Mouse (Mus musculus) heart, embryonic 15.5 days (tissue): ENCODE results near the gene Alad. TPM values are rescaled to one million over a fixed set of nuclear protein-coding genes. Genes with fewer than 3 reads are reported as not detected.

ENCODE experiments used
- ATAC-seq: fragments of 200-750 bp; cut with Nextera tagmentation; replicated peaks from 2 replicates; pipeline ENCODE4 v1.8.0; 2017; ENCODE audit warnings: low read depth, moderate TSS enrichment; ENCODE audit not compliant: insufficient number of reproducible peaks, insufficient read depth, low FRiP score
- H3K27ac ChIP-seq: fragments of 300-500 bp; sonication (generic); 2 replicates; pipeline ENCODE4 v1.5.1; 2015; ENCODE audit warnings: mild to moderate bottlenecking, inconsistent platforms
- H3K27me3 ChIP-seq: fragments of 300-500 bp; sonication (generic); 2 replicates; pipeline ENCODE4 v1.6.1; 2015; ENCODE audit warnings: inconsistent platforms
- H3K36me3 ChIP-seq: fragments of 300-500 bp; sonication (generic); 2 replicates; pipeline ENCODE4 v1.6.1; 2015; ENCODE audit warnings: mild to moderate bottlenecking, inconsistent platforms
- H3K4me1 ChIP-seq: fragments of 300-500 bp; sonication (generic); replicated peaks from 2 replicates; pipeline ENCODE4 v1.6.1; 2015; ENCODE audit warnings: inconsistent platforms
- H3K4me2 ChIP-seq: fragments of 300-500 bp; sonication (generic); 2 replicates; pipeline ENCODE4 v1.6.1; 2015; ENCODE audit warnings: inconsistent platforms, mild to moderate bottlenecking, moderate library complexity
- H3K4me3 ChIP-seq: fragments of 300-500 bp; sonication (generic); 2 replicates; pipeline ENCODE4 v1.5.1; 2015; ENCODE audit warnings: mild to moderate bottlenecking, inconsistent platforms
- H3K9ac ChIP-seq: fragments of 300-500 bp; sonication (generic); 2 replicates; pipeline ENCODE4 v1.6.1; 2015; ENCODE audit warnings: mild to moderate bottlenecking, inconsistent platforms
- H3K9me3 ChIP-seq: fragments of 300-500 bp; sonication (generic); replicated peaks from 2 replicates; pipeline ENCODE4 v1.6.1; 2016; ENCODE audit warnings: inconsistent platforms
- WGBS: fragments of 180-500 bp; shearing (Covaris S2); methylation state at CpG from one replicate; pipeline ENCODE4 v1.1.7; 2015; ENCODE audit warnings: mixed read lengths; 5-methylcytosine and 5-hydroxymethylcytosine counted together
- polyA plus RNA-seq: library from polyadenylated mRNA; unstranded; fragments of >200 nt; fragmentation: Nextera tagmentation; extraction: Ambion mirVana; gene quantifications from 2 replicates; pipeline ENCODE4 v1.2.1, GENCODE M21; 2015

Gene Alad
- polyA plus RNA-seq, result 56.0 and 65.4 TPM in 2 replicates

- Histone ChIP-seq H3K4me3 (peak within 1 kb of the TSS; percentile 72), H3K27me3 (no peaks in the 10 kb centered on the region), H3K9me3 (no peaks in the 10 kb centered on the region), H3K4me1 (peaks cover 50% of the 10 kb centered on the region), H3K9ac (peak within 1 kb of the TSS; percentile 81), H3K36me3 (peaks cover 9% of the 10 kb centered on the region; the same call in 1 of the 2 replicates), H3K4me2 (peak within 1 kb of the TSS; percentile 85), H3K27ac (peak within 1 kb of the TSS; percentile 94)
- ATAC-seq, result peak; percentile 87
- under 1% methylated on average over 37 of the region's 37 CpGs for WGBS
Measured at GRCm38 (mm10) chr4:62519849-62520233, at the start of gene Alad. TSS of gene Alad (minus strand) at chr4:62519918.

- Histone ChIP-seq H3K4me1 (peaks cover 25% of the 10 kb centered on the region), H3K4me3 (no peak overlapping the region), H3K27ac (no peak overlapping the region), H3K9ac (no peak overlapping the region), H3K36me3 (no peaks in the 10 kb centered on the region), H3K4me2 (no peak overlapping the region), H3K27me3 (peaks cover 85% of the 10 kb centered on the region), H3K9me3 (no peaks in the 10 kb centered on the region)
- WGBS, result 75% methylated on average over 1 of the region's 1 CpGs
- no peak for ATAC-seq
Measured at GRCm38 (mm10) chr4:62568359-62568758, 48.6 kb upstream of the Alad start.

GRCm38 (mm10) chr4:62567696-62568095 is 48.0 kb upstream of the Alad start:
- Histone ChIP-seq H3K27me3 (peaks cover 86% of the 10 kb centered on the region), H3K4me1 (peaks cover 25% of the 10 kb centered on the region), H3K4me2 (no peak overlapping the region), H3K9me3 (no peaks in the 10 kb centered on the region), H3K9ac (no peak overlapping the region), H3K4me3 (no peak overlapping the region), H3K36me3 (no peaks in the 10 kb centered on the region), H3K27ac (no peak overlapping the region)
- ATAC-seq, result no peak
- WGBS, result 72% methylated on average over 6 of the region's 6 CpGs

- Histone ChIP-seq H3K4me1 (peaks cover 25% of the 10 kb centered on the region), H3K9ac (no peak overlapping the region), H3K36me3 (no peaks in the 10 kb centered on the region), H3K4me3 (no peak overlapping the region), H3K9me3 (no peaks in the 10 kb centered on the region), H3K27me3 (peaks cover 84% of the 10 kb centered on the region), H3K4me2 (no peak overlapping the region), H3K27ac (peak overlapping the region; percentile 32)
- ATAC-seq, result 0 out of 2 replicates have a peak, but pooled peaks have one; percentile 29
- WGBS, result 22% methylated on average over 4 of the region's 4 CpGs
Measured at GRCm38 (mm10) chr4:62566530-62566929, 46.8 kb upstream of the Alad start.

GRCm38 (mm10) chr4:62562006-62562405 is 42.3 kb upstream of the Alad start:
- peaks cover 18% of the 10 kb centered on the region for H3K4me1 ChIP-seq
- peaks cover 58% of the 10 kb centered on the region for H3K27me3 ChIP-seq
- ATAC-seq, result no peak
- H3K9me3 ChIP-seq, result no peaks in the 10 kb centered on the region
- 61% methylated on average over 4 of the region's 4 CpGs for WGBS
- H3K36me3 ChIP-seq, result no peaks in the 10 kb centered on the region
- H3K4me3 ChIP-seq, result no peak overlapping the region
- no peak overlapping the region for H3K9ac ChIP-seq
- H3K27ac ChIP-seq, result no peak overlapping the region
- H3K4me2 ChIP-seq, result no peak overlapping the region

- Histone ChIP-seq H3K4me3 (no peak overlapping the region), H3K9me3 (no peaks in the 10 kb centered on the region), H3K9ac (no peak overlapping the region), H3K27me3 (peaks cover 55% of the 10 kb centered on the region), H3K4me1 (peaks cover 17% of the 10 kb centered on the region), H3K27ac (no peak overlapping the region), H3K4me2 (no peak overlapping the region), H3K36me3 (no peaks in the 10 kb centered on the region)
- WGBS, result 50% methylated on average over 3 of the region's 3 CpGs
- ATAC-seq, result no peak
Measured at GRCm38 (mm10) chr4:62561630-62562001, 41.9 kb upstream of the Alad start.

GRCm38 (mm10) chr4:62560963-62561629 is 41.4 kb upstream of the Alad start:
- Histone ChIP-seq H3K9ac (no peak overlapping the region), H3K4me2 (no peak overlapping the region), H3K36me3 (no peaks in the 10 kb centered on the region), H3K4me3 (no peak overlapping the region), H3K9me3 (no peaks in the 10 kb centered on the region), H3K27me3 (peaks cover 50% of the 10 kb centered on the region), H3K4me1 (peaks cover 12% of the 10 kb centered on the region), H3K27ac (no peak overlapping the region)
- WGBS, result 24% methylated on average over 4 of the region's 4 CpGs
- ATAC-seq, result no peak

- no peak for ATAC-seq
- Histone ChIP-seq H3K9me3 (no peaks in the 10 kb centered on the region), H3K27me3 (peaks cover 38% of the 10 kb centered on the region), H3K9ac (no peak within 1 kb of the TSS), H3K27ac (no peak within 1 kb of the TSS), H3K36me3 (no peaks in the 10 kb centered on the region), H3K4me3 (no peak within 1 kb of the TSS), H3K4me1 (peaks cover 12% of the 10 kb centered on the region), H3K4me2 (no peak within 1 kb of the TSS)
- 46% methylated on average over 6 of the region's 6 CpGs for WGBS
Measured at GRCm38 (mm10) chr4:62559797-62560329, 40.1 kb upstream of the Alad start, which contains the start of gene Rgs3. TSS of gene Rgs3 (plus strand) at chr4:62559847.

GRCm38 (mm10) chr4:62557436-62557835 is 37.7 kb upstream of the Alad start:
- H3K27ac ChIP-seq, result no peak overlapping the region
- H3K9ac ChIP-seq, result no peak overlapping the region
- H3K27me3 ChIP-seq, result peaks cover 15% of the 10 kb centered on the region
- H3K9me3 ChIP-seq, result no peaks in the 10 kb centered on the region
- peaks cover 12% of the 10 kb centered on the region for H3K4me1 ChIP-seq
- no peaks in the 10 kb centered on the region for H3K36me3 ChIP-seq
- 39% methylated on average over 3 of the region's 3 CpGs for WGBS
- no peak overlapping the region for H3K4me3 ChIP-seq
- H3K4me2 ChIP-seq, result no peak overlapping the region
- ATAC-seq, result no peak

GRCm38 (mm10) chr4:62551966-62552365 is 32.2 kb upstream of the Alad start:
- H3K9ac ChIP-seq, result no peak overlapping the region
- peaks cover under 1% of the 10 kb centered on the region for H3K4me1 ChIP-seq
- H3K36me3 ChIP-seq, result no peaks in the 10 kb centered on the region
- no peak for ATAC-seq
- no peak overlapping the region for H3K4me3 ChIP-seq
- no peak overlapping the region for H3K4me2 ChIP-seq
- 75% methylated on average over 7 of the region's 7 CpGs for WGBS
- no peaks in the 10 kb centered on the region for H3K9me3 ChIP-seq
- H3K27me3 ChIP-seq, result no peaks in the 10 kb centered on the region
- H3K27ac ChIP-seq, result no peak overlapping the region

- no peak for ATAC-seq
Measured at GRCm38 (mm10) chr4:62544801-62545200, 25.1 kb upstream of the Alad start.

GRCm38 (mm10) chr4:62543782-62544181 is 24.1 kb upstream of the Alad start:
- no peaks in the 10 kb centered on the region for H3K4me1 ChIP-seq
- no peak overlapping the region for H3K9ac ChIP-seq
- H3K27me3 ChIP-seq, result no peaks in the 10 kb centered on the region
- H3K9me3 ChIP-seq, result no peaks in the 10 kb centered on the region
- H3K4me2 ChIP-seq, result no peak overlapping the region
- no peak overlapping the region for H3K27ac ChIP-seq
- WGBS, result 78% methylated on average over 6 of the region's 6 CpGs
- no peak overlapping the region for H3K4me3 ChIP-seq
- ATAC-seq, result no peak
- no peaks in the 10 kb centered on the region for H3K36me3 ChIP-seq

More at GRCm38 (mm10) chr4:62544801-62545200, 25.1 kb upstream of the Alad start:
- Histone ChIP-seq H3K4me2 (no peak overlapping the region), H3K4me1 (no peaks in the 10 kb centered on the region), H3K27me3 (no peaks in the 10 kb centered on the region), H3K4me3 (no peak overlapping the region), H3K27ac (no peak overlapping the region), H3K9me3 (no peaks in the 10 kb centered on the region), H3K9ac (no peak overlapping the region), H3K36me3 (no peaks in the 10 kb centered on the region)
